Mouse (Mus musculus) embryonic facial prominence, embryonic 12.5 days (tissue): Measurements from ENCODE around the gene Pdzrn3. TPM values are rescaled to one million over a fixed set of nuclear protein-coding genes. Genes with fewer than 3 reads are reported as not detected.

Experiments used
- ATAC-seq: fragments of 200-750 bp; cut with Nextera tagmentation; 2 replicates; pipeline ENCODE4 v1.8.0; 2017; ENCODE audit not compliant: insufficient number of reproducible peaks, insufficient read depth, low FRiP score, low TSS enrichment
- H3K27ac ChIP-seq: fragments of 300-500 bp; sonication (generic); 2 replicates; pipeline ENCODE4 v1.5.1; 2016; ENCODE audit warnings: mild to moderate bottlenecking
- H3K27me3 ChIP-seq: fragments of 300-500 bp; sonication (generic); 2 replicates; pipeline ENCODE4 v1.6.1; 2016; ENCODE audit warnings: mild to moderate bottlenecking, moderate library complexity
- H3K36me3 ChIP-seq: fragments of 300-500 bp; sonication (generic); 2 replicates; pipeline ENCODE4 v1.6.1; 2016; ENCODE audit warnings: mild to moderate bottlenecking
- H3K4me1 ChIP-seq: fragments of 300-500 bp; sonication (generic); 2 replicates; pipeline ENCODE4 v1.6.1; 2016
- H3K4me2 ChIP-seq: fragments of 300-500 bp; sonication (generic); replicated peaks from 2 replicates; pipeline ENCODE4 v1.6.1; 2016; ENCODE audit warnings: mild to moderate bottlenecking, moderate library complexity
- H3K4me3 ChIP-seq: fragments of 300-500 bp; sonication (generic); 2 replicates; pipeline ENCODE4 v1.5.1; 2016; ENCODE audit warnings: mild to moderate bottlenecking
- H3K9ac ChIP-seq: fragments of 300-500 bp; sonication (generic); 2 replicates; pipeline ENCODE4 v1.6.1; 2016; ENCODE audit warnings: mild to moderate bottlenecking, moderate library complexity
- H3K9me3 ChIP-seq: fragments of 300-500 bp; sonication (generic); 2 replicates; pipeline ENCODE4 v1.6.1; 2016; ENCODE audit warnings: mild to moderate bottlenecking, moderate library complexity
- WGBS: fragments of 180-500 bp; shearing (Covaris S2); methylation state at CpG from one replicate; pipeline ENCODE4 v1.1.7; 2016; 5-methylcytosine and 5-hydroxymethylcytosine counted together
- polyA plus RNA-seq: library from polyadenylated mRNA; unstranded; fragments of >200 nt; fragmentation: Nextera tagmentation; extraction: Ambion mirVana; gene quantifications from 2 replicates; pipeline ENCODE4 v1.2.1, GENCODE M21; 2016

The Pdzrn3 gene
- polyA plus RNA-seq, 1 experiment from 2014 or later = 17.3 TPM

DNA sequence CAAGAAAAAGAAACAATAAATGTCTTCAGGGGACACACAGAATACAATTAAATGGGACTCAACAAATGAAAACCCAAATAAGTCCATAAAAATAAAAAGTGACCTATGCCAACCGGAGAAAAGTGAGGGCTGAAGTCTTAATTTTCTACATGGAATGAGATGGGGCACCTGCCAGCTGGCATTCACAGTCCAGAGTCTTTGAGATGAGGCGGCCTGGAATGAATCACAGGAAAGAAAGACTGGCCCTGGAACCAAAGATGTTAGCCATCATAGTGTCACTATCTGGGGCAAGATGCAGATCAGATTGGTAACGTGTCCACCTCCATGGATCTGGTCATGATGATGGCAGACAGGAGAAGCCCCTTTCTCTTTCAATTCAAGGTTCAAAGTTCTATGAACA, 50.5 kb downstream of the Pdzrn3 start:
- Histone ChIP-seq H3K4me2 (no peak overlapping the region), H3K4me1 (peaks cover 42% of the 10 kb centered on the region), H3K9me3 (no peaks in the 10 kb centered on the region), H3K27me3 (no peaks in the 10 kb centered on the region), H3K4me3 (no peak overlapping the region), H3K27ac (no peak overlapping the region), H3K36me3 (no peaks in the 10 kb centered on the region), H3K9ac (no peak overlapping the region)
- no peak for ATAC-seq
- 92% methylated on average over 3 of the region's 3 CpGs for WGBS

DNA sequence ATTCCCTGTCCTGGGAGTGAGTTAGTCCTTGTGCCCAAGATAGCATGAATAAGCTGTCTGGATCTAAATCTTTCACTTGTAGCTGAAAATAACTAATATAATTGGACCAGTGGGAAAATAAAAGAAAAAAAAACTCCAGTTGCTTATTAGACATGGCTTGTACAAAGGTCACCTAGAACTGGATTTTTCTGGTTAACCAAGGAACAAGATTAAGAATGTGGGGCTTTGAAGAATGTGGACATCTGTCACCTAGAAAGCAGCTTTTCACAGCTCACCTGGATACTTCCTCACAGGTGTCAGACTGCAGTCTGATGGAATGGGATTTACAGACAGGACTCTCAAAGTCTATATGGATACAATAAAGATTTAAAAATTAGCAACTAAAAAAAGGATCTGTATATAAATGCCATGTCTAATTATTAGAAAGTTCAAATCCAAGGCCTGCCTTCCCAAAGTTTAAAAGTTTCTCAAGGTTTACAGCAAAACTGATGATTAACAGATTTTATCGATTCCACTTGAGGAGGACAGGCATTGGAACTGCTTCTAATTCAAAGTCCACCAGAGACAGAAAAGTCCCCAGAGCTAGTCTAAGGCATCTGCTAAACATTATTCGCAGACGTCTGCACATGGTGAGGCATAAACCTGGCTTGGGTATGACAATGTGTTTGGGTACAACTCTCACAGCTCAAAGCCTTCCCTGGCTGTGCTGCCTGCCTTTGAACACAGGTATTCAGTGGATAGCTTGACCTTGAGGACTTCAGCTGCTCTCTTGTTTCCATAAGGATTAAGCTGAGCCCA, 51.7 kb downstream of the Pdzrn3 start:
- Histone ChIP-seq H3K27me3 (no peaks in the 10 kb centered on the region), H3K9ac (no peak overlapping the region), H3K4me3 (no peak overlapping the region), H3K9me3 (no peaks in the 10 kb centered on the region), H3K4me1 (peaks cover 33% of the 10 kb centered on the region), H3K36me3 (no peaks in the 10 kb centered on the region), H3K4me2 (no peak overlapping the region), H3K27ac (no peak overlapping the region)
- 54% methylated on average over 3 of the region's 3 CpGs for WGBS
- ATAC-seq = no peak

DNA sequence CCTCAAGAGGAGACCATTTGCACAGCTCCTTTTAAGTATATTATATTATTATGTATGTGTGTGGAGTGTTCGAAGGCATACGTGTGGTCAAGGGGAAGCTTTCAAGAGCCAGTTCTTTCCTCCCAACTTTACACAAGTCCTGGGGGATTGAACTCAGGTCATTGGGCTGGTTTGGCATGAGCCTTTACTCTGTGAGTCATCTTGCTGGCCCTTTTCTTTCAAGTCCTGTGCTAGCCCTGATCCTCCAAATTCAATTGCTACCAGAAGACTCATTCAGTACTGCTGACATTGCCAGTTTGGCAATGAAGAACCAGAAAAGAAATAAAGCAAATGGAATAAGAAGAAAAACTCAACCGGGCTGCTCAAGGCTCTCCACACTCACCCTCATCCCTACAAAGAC, 55.1 kb downstream of the Pdzrn3 start:
- Histone ChIP-seq H3K27ac (no peak overlapping the region), H3K36me3 (no peaks in the 10 kb centered on the region), H3K9me3 (no peaks in the 10 kb centered on the region), H3K4me1 (peaks cover 18% of the 10 kb centered on the region), H3K4me2 (no peak overlapping the region), H3K9ac (no peak overlapping the region), H3K4me3 (no peak overlapping the region), H3K27me3 (no peaks in the 10 kb centered on the region)
- 92% methylated on average over 3 of the region's 3 CpGs for WGBS
- ATAC-seq = no peak

DNA sequence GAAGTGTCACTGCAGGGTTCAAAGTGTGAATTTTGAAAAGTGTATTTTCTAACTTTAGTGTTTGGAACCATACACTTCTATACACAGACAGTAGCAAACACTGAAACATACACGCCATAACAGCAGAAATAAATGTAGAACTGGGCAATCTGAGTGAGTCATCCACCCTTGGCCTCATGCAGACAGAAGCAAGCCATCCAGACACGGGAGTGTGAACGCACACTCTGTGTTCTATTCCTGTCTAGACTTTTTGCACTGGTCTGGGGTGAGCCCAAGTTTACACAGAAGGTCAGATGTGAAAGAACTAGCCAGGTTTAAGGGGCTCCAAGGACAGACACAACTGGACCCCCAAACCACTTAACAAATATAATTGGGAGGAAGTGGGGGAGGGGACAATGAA, 57.3 kb downstream of the Pdzrn3 start:
- Histone ChIP-seq H3K4me3 (no peak overlapping the region), H3K9ac (no peak overlapping the region), H3K27ac (no peak overlapping the region), H3K36me3 (no peaks in the 10 kb centered on the region), H3K4me1 (peaks cover 29% of the 10 kb centered on the region), H3K4me2 (no peak overlapping the region), H3K27me3 (no peaks in the 10 kb centered on the region), H3K9me3 (no peaks in the 10 kb centered on the region)
- no peak for ATAC-seq
- WGBS = 80% methylated on average over 3 of the region's 3 CpGs

DNA sequence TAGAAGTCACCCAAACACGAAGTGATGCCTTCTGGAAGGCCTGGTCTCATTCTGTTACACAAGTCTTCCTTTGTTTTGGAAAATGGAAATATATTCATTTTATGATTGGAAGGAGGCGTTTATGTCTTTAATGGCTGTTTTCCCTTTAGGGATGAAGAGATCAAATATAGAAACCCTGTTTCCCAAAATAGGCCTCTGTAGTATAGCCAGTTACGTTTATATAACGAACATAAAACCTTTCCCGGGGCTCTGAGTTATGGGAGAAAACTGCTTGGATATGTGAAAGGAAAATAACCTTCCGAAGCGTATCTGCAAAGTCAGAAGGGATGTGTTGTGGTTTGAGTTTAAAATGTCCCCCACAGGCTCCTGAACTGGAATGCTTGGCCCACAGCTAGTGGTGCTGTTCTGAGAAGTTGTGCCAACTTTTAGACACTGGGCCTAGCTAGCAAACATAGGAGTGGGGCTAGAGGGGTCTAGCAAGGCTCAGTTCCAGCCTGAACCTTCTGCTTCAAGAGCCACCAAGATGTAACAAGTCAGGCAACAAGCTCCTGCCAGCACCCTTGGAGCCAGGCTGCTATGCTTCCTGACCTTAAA, 58.2 kb downstream of the Pdzrn3 start:
- H3K9me3 ChIP-seq = no peaks in the 10 kb centered on the region
- no peak overlapping the region for H3K9ac ChIP-seq
- H3K4me1 ChIP-seq = peaks cover 33% of the 10 kb centered on the region
- no peaks in the 10 kb centered on the region for H3K27me3 ChIP-seq
- no peak for ATAC-seq
- H3K36me3 ChIP-seq = no peaks in the 10 kb centered on the region
- no peak overlapping the region for H3K4me2 ChIP-seq
- 0 out of 2 replicates have a peak overlapping the region, but pooled peaks have one; percentile 46 for H3K27ac ChIP-seq
- H3K4me3 ChIP-seq = no peak overlapping the region
- 58% methylated on average over 7 of the region's 7 CpGs for WGBS

DNA sequence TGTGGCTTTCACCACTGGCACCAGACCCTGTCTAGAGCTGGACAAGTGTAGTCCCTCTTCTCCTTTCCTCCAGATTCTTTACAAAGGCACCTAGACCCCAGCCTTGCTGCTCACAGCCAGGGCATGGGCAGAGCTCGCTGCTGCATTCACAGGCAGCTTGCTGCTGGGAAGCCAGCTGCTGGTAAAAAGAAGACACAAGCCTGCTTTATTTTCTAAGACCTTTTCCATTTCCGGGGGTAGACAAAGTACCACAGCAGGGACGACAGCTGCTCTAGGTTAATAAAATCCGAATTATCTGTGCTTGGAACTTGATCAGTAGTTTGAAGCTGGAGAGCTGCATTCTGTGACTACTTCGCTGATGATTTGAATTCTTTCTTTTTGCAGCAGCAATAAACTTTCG, 59.2 kb downstream of the Pdzrn3 start:
- Histone ChIP-seq H3K9me3 (no peaks in the 10 kb centered on the region), H3K4me2 (no peak overlapping the region), H3K9ac (no peak overlapping the region), H3K36me3 (no peaks in the 10 kb centered on the region), H3K4me1 (peaks cover 38% of the 10 kb centered on the region), H3K27ac (0 out of 2 replicates have a peak overlapping the region, but pooled peaks have one; percentile 65), H3K27me3 (no peaks in the 10 kb centered on the region), H3K4me3 (no peak overlapping the region)
- WGBS = 28% methylated on average over 6 of the region's 6 CpGs
- no peak for ATAC-seq

DNA sequence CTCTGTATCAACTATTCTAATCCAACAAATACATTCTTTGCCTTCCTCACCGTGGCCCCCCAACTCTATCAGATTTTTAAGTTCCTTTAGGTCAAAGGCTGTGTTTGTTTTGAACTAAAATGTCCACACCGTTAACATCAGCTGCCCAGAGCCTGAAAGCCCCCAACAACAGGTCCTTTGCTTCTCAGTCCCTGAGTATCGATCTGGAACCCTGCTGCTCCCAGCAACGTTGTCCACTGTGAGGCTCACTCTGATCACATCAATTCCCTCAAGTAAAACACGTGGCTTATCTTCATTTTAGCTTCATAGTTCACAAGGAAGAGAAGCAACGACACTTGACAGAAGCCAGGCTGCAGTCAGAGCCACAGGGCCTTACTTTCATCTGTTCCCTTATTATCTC, 66.3 kb downstream of the Pdzrn3 start:
- Histone ChIP-seq H3K9me3 (no peaks in the 10 kb centered on the region), H3K4me3 (no peak overlapping the region), H3K4me2 (no peak overlapping the region), H3K27ac (no peak overlapping the region), H3K4me1 (peaks cover 55% of the 10 kb centered on the region), H3K36me3 (no peaks in the 10 kb centered on the region), H3K9ac (no peak overlapping the region), H3K27me3 (no peaks in the 10 kb centered on the region)
- WGBS = 27% methylated on average over 6 of the region's 6 CpGs
- no peak for ATAC-seq

DNA sequence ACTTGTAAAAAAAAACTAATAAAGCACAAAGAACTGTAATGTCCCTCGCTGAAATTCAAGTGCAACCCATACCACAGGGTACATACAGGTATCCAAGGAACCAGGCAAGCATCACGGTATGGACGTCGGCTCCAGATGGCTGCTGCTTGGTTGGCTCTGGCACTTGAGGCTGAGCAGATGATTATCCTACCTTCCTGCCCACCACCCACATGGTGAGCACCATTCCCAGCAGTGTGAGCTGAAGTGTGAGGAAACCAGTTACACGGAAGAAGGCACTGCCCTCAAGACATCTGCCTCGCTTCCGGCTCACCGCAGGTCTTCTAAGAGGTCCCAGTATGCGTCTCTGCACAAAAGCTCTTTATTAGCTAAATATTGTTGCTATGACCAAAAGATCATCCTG, 67.2 kb downstream of the Pdzrn3 start:
- H3K27ac ChIP-seq = 0 out of 2 replicates have a peak overlapping the region, but pooled peaks have one; percentile 26
- H3K4me3 ChIP-seq = no peak overlapping the region
- H3K9ac ChIP-seq = no peak overlapping the region
- no peak overlapping the region for H3K4me2 ChIP-seq
- no peaks in the 10 kb centered on the region for H3K27me3 ChIP-seq
- peaks cover 52% of the 10 kb centered on the region for H3K4me1 ChIP-seq
- no peaks in the 10 kb centered on the region for H3K36me3 ChIP-seq
- no peak for ATAC-seq
- no peaks in the 10 kb centered on the region for H3K9me3 ChIP-seq
- WGBS = 57% methylated on average over 9 of the region's 9 CpGs

DNA sequence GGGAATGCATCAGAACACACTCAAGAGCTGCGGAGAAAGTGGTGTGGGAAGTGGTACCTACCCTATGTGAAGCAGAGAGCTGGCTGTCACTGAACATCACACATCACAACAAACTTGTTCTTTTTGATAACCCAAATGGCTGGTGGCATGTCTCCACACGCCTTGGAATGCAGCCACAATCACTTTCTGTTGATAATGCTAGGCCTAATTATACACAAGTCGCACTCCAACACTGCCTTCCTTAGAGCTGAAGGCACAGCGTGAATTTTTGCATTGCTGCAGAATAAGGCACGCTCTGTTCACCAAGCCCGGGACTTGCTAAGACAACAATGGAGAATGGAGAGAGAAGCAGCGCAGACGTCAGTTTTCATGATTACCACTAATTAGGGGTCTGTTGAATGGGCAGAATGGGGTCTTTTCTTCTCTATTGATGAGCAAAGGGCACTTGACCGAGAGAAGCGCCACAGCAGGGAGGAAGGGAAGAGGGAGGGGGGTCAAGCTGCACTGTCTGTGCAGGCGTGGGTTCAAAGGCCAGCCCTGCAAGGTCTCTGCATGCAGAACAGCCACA, 69.6 kb downstream of the Pdzrn3 start:
- no peak overlapping the region for H3K4me3 ChIP-seq
- peaks cover 42% of the 10 kb centered on the region for H3K4me1 ChIP-seq
- 22% methylated on average over 11 of the region's 11 CpGs for WGBS

DNA sequence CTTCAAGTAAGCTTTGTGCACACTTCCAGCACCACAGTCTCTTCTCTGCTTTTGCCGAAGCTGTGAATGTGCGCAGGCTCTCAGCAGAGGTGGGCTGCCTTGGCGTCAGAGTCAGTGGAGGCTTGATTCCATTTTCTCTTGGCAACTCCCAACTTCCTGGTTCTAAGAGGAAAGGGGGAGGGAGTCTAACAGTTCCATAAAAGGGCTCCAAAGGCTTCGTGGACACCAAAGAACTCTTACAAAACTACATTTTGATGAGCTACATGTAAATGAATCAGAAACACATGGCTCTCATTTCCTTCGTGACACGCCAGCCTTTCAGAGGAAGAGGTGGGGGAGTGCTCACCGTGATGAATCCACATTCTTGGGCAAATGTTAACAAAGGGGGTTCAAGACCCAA, 70.9 kb downstream of the Pdzrn3 start:
- Histone ChIP-seq H3K27ac (peak overlapping the region; percentile 75), H3K36me3 (peaks cover 5% of the 10 kb centered on the region; the same call in 1 of the 2 replicates), H3K4me1 (peaks cover 42% of the 10 kb centered on the region), H3K4me3 (no peak overlapping the region), H3K27me3 (no peaks in the 10 kb centered on the region), H3K4me2 (no peak overlapping the region), H3K9ac (no peak overlapping the region; the same call in 1 of the 2 replicates), H3K9me3 (no peaks in the 10 kb centered on the region)
- 30% methylated on average over 7 of the region's 7 CpGs for WGBS
- ATAC-seq = no peak; the same call in 1 of the 2 replicates

More for the DNA sequence above, 69.6 kb downstream of the Pdzrn3 start:
- no peaks in the 10 kb centered on the region for H3K9me3 ChIP-seq
- peak; percentile 49; the same call in 1 of the 2 replicates for ATAC-seq
- H3K4me2 ChIP-seq = no peak overlapping the region
- peaks cover 5% of the 10 kb centered on the region; the same call in 1 of the 2 replicates for H3K36me3 ChIP-seq
- no peak overlapping the region for H3K9ac ChIP-seq
- H3K27me3 ChIP-seq = no peaks in the 10 kb centered on the region
- H3K27ac ChIP-seq = 0 out of 2 replicates have a peak overlapping the region, but pooled peaks have one; percentile 75

DNA sequence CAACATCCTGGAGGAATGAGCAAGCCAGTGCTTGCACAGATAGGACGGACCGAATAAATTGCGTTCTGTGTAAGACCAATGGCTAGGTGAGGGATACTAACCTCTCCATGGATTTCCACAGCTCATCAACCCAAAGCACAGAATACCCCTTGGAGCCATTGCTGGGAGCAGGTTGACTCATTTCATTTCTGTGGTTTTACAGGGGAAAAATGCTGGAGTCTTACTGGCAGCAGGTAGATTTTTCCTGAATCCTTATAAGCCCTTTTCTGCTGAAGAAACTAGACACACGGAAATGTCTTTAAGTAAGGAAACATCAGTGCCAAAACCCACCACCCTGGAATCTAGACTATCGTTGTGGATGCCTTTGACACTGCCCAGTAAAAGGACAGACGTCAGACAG, 72.2 kb downstream of the Pdzrn3 start:
- Histone ChIP-seq H3K9me3 (no peaks in the 10 kb centered on the region), H3K4me3 (no peak overlapping the region), H3K27ac (no peak overlapping the region), H3K27me3 (no peaks in the 10 kb centered on the region), H3K4me2 (no peak overlapping the region), H3K36me3 (peaks cover 5% of the 10 kb centered on the region; the same call in 1 of the 2 replicates), H3K9ac (no peak overlapping the region), H3K4me1 (peaks cover 32% of the 10 kb centered on the region)
- 88% methylated on average over 6 of the region's 6 CpGs for WGBS
- ATAC-seq = no peak
